Mouse (Mus musculus): ENCODE data around the gene Ifnl3. TPM values are rescaled to one million over a fixed set of nuclear protein-coding genes. Genes with fewer than 3 reads are reported as not detected.
A peak's percentile ranks its signal among the peaks of the same experiment; 100 is the strongest.

The Ifnl3 gene
- polyA plus RNA-seq, 1 experiment from 2014 or later: not detected

DNA sequence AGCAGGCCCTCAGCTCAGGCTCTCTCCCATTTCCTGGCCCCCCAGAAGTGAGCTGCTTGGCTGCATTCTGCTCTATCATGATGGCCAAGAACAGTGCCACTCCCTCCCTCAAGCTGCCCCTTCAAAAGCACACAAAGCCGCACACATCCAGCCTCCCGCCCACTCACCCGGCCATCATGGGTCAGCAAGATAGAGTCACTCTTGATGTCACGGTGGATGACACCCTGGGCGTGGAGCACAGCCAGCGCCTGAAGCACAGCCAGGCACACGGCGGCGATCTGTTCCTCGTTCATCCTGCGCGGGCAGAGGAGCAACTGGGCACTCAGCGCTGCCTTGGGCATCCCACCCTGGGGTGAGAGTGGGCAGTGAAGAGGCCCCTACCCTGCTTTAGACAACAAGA lies 39.7 kb downstream of the Ifnl3 start:
- H3K27ac ChIP-seq (ENCODE audit: low read depth): no peak overlapping the region
- peaks cover 54% of the 10 kb centered on the region for H3K36me3 ChIP-seq (replicated peaks; ENCODE audit: insufficient read depth, low read length)
- TF ChIP-seq EP300 (IDR thresholded peaks at IDR 0.05; ENCODE audit: low read depth) (no peak), CTCF (IDR thresholded peaks at IDR 0.05; ENCODE audit: low read depth) (no peak)
- no peak for DNase-seq
- ATAC-seq: no peak
- 86% methylated on average over 13 of the region's 13 CpGs for WGBS (ENCODE audit: insufficient replicate concordance)
- no peaks in the 10 kb centered on the region for H3K4me1 ChIP-seq (ENCODE audit: insufficient read depth)
- H3K9ac ChIP-seq (replicated peaks): no peak overlapping the region
- H3K9me3 ChIP-seq (ENCODE audit: low read length): no peaks in the 10 kb centered on the region
- H3K4me2 ChIP-seq (ENCODE audit: low read depth, low read length): no peak overlapping the region
- H3K4me3 ChIP-seq (ENCODE audit: low read depth, low read length): no peak overlapping the region
- H3K27me3 ChIP-seq (ENCODE audit: insufficient read depth, low read length): no peaks in the 10 kb centered on the region

- H3K4me3 ChIP-seq (ENCODE audit: low read depth, low read length): no peak overlapping the region
- H3K27ac ChIP-seq (ENCODE audit: low read depth): no peak overlapping the region
- 88% methylated on average over 13 of the region's 13 CpGs for WGBS (ENCODE audit: insufficient replicate concordance)
- H3K36me3 ChIP-seq (replicated peaks; ENCODE audit: insufficient read depth, low read length): peaks cover 60% of the 10 kb centered on the region
- TF ChIP-seq EP300 (IDR thresholded peaks at IDR 0.05; ENCODE audit: low read depth): no peak
- no peak for TF ChIP-seq CTCF (IDR thresholded peaks at IDR 0.05; ENCODE audit: low read depth)
- no peaks in the 10 kb centered on the region for H3K4me1 ChIP-seq (ENCODE audit: insufficient read depth)
- H3K4me2 ChIP-seq (ENCODE audit: low read depth, low read length): no peak overlapping the region
- H3K27me3 ChIP-seq (ENCODE audit: insufficient read depth, low read length): no peaks in the 10 kb centered on the region
- no peak for DNase-seq
- no peak overlapping the region for H3K9ac ChIP-seq (replicated peaks)
- no peaks in the 10 kb centered on the region for H3K9me3 ChIP-seq (ENCODE audit: low read length)
- no peak for ATAC-seq
Measured at GRCm38 (mm10) chr7:28562951-28563350, 40.3 kb downstream of the Ifnl3 start.

DNA sequence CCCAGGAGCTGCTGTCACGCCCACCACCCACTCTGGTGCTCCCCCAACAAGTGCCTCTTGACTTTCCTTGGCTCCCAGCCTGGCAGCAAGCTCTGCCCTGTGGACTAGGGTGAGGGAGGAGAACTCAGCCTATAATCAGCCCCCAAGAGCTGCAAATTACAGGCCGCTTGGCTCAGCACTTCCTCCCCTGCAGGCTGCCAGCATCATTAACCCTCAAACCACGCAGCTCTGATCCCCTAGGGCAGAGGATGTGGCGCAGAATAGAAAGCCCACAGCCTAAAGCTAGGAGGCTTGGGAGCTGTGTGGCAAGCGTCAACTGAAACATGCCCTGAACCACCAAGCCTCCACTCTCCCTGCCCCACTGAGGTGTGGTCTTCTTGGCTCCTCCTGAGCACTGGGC lies 42.8 kb downstream of the Ifnl3 start:
- Histone ChIP-seq H3K9me3 (ENCODE audit: low read length) (no peaks in the 10 kb centered on the region), H3K4me3 (ENCODE audit: low read depth, low read length) (no peak overlapping the region), H3K9ac (replicated peaks) (no peak overlapping the region), H3K4me1 (ENCODE audit: insufficient read depth) (no peaks in the 10 kb centered on the region), H3K27me3 (ENCODE audit: insufficient read depth, low read length) (no peaks in the 10 kb centered on the region), H3K4me2 (ENCODE audit: low read depth, low read length) (no peak overlapping the region), H3K27ac (ENCODE audit: low read depth) (no peak overlapping the region), H3K36me3 (replicated peaks; ENCODE audit: insufficient read depth, low read length) (peaks cover 52% of the 10 kb centered on the region)
- DNase-seq: no peak
- WGBS (ENCODE audit: insufficient replicate concordance): 80% methylated on average over 5 of the region's 5 CpGs
- TF ChIP-seq CTCF (IDR thresholded peaks at IDR 0.05; ENCODE audit: low read depth) (no peak), EP300 (IDR thresholded peaks at IDR 0.05; ENCODE audit: low read depth) (no peak)
- no peak for ATAC-seq

DNA sequence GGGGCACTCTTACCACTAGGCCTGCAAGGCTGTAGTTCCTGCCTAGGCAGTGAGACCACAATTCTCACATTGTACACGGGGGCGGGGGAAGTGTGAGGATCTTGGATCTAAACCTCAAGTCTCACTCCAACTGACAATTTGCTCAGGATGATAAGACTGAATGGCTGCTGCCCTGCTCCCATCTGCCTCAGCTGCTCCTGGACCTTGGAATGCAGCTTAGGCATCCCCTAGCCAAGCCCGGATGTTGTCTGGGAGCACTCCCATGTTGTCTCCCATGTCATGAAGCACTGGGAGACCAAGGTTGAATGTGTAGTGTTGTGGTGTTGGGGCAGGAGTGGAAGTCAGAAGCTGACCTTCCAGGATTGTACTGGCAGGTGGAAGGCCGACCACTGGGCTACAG lies 44.9 kb downstream of the Ifnl3 start:
- Histone ChIP-seq H3K4me1 (ENCODE audit: insufficient read depth) (peaks cover 17% of the 10 kb centered on the region), H3K4me3 (ENCODE audit: low read depth, low read length) (no peak overlapping the region), H3K27me3 (ENCODE audit: insufficient read depth, low read length) (no peaks in the 10 kb centered on the region), H3K36me3 (replicated peaks; ENCODE audit: insufficient read depth, low read length) (peaks cover 35% of the 10 kb centered on the region), H3K4me2 (ENCODE audit: low read depth, low read length) (no peak overlapping the region), H3K27ac (ENCODE audit: low read depth) (no peak overlapping the region), H3K9ac (replicated peaks) (no peak overlapping the region), H3K9me3 (ENCODE audit: low read length) (no peaks in the 10 kb centered on the region)
- DNase-seq (no peak), ATAC-seq (no peak)
- WGBS (ENCODE audit: insufficient replicate concordance): 67% methylated on average over 4 of the region's 4 CpGs
- TF ChIP-seq EP300 (IDR thresholded peaks at IDR 0.05; ENCODE audit: low read depth): no peak
- no peak for TF ChIP-seq CTCF (IDR thresholded peaks at IDR 0.05; ENCODE audit: low read depth)

- Histone ChIP-seq H3K9ac (replicated peaks) (no peak overlapping the region), H3K4me1 (ENCODE audit: insufficient read depth) (peaks cover 23% of the 10 kb centered on the region), H3K36me3 (replicated peaks; ENCODE audit: insufficient read depth, low read length) (peaks cover 30% of the 10 kb centered on the region), H3K4me3 (ENCODE audit: low read depth, low read length) (no peak overlapping the region), H3K27me3 (ENCODE audit: insufficient read depth, low read length) (no peaks in the 10 kb centered on the region), H3K4me2 (ENCODE audit: low read depth, low read length) (no peak overlapping the region), H3K27ac (ENCODE audit: low read depth) (no peak overlapping the region), H3K9me3 (ENCODE audit: low read length) (no peaks in the 10 kb centered on the region)
- peak; percentile 33; the same call in 1 of the 2 replicates for ATAC-seq
- TF ChIP-seq CTCF (IDR thresholded peaks at IDR 0.05; ENCODE audit: low read depth) (peak; percentile 91), EP300 (IDR thresholded peaks at IDR 0.05; ENCODE audit: low read depth) (no peak)
- peak; percentile 73 for DNase-seq
Measured at GRCm38 (mm10) chr7:28568253-28568652, 45.6 kb downstream of the Ifnl3 start.

DNA sequence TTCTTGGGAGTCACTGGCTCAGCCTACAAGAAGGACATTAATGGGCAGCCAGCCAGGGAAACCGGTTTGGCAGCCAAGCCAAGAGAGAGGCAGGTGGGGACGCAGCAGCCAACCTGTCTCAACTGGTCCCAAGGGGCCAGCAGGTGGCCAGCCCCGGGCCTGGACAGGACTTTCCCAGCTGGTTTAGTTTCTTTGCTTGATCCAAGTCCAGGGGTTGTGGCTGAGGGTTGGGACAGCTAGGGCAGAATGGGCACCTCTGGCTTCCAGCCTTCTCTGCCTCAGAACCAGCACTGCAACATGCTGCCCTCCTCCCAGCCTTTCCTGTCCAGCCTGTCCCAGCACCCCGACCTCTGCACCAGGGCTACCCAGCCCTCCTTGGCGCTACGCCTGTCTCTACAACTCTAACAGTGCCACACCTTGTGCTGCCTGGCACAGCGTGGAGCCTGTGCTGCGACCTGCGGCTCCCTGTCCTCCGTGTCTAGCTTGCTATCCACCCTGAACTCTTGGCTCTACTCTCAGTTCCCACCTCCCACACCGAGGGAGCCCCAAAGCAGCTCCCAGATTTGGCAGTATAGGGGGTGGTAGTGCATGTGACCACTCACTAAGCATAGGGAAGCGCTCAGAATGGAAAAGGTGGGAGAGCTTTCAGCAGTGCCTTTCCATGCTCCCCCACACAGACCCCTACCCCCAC lies 47.8 kb downstream of the Ifnl3 start:
- Histone ChIP-seq H3K9ac (replicated peaks) (no peak overlapping the region), H3K36me3 (replicated peaks; ENCODE audit: insufficient read depth, low read length) (peaks cover 26% of the 10 kb centered on the region), H3K4me3 (ENCODE audit: low read depth, low read length) (no peak overlapping the region), H3K4me2 (ENCODE audit: low read depth, low read length) (no peak overlapping the region), H3K4me1 (ENCODE audit: insufficient read depth) (peaks cover 35% of the 10 kb centered on the region), H3K27ac (ENCODE audit: low read depth) (no peak overlapping the region), H3K9me3 (ENCODE audit: low read length) (no peaks in the 10 kb centered on the region), H3K27me3 (ENCODE audit: insufficient read depth, low read length) (no peaks in the 10 kb centered on the region)
- TF ChIP-seq EP300 (IDR thresholded peaks at IDR 0.05; ENCODE audit: low read depth) (no peak), CTCF (IDR thresholded peaks at IDR 0.05; ENCODE audit: low read depth) (no peak)
- WGBS (ENCODE audit: insufficient replicate concordance): 73% methylated on average over 12 of the region's 12 CpGs
- no peak for DNase-seq
- no peak for ATAC-seq

Data from liver, postnatal 0 days (tissue).